Mouse (Mus musculus) midbrain, embryonic 13.5 days (tissue): ENCODE measurements around the gene Il17rb. TPM values are rescaled to one million over a fixed set of nuclear protein-coding genes. Genes with fewer than 3 reads are reported as not detected.

Experiments
- ATAC-seq: fragments of 200-750 bp; cut with Nextera tagmentation; 2 replicates; pipeline ENCODE4 v1.8.0; 2017; ENCODE audit warnings: mild to moderate bottlenecking, moderate TSS enrichment, moderate library complexity
- H3K27ac ChIP-seq: fragments of 300-500 bp; sonication (generic); 2 replicates; pipeline ENCODE4 v1.5.1; 2015; ENCODE audit warnings: inconsistent platforms, mild to moderate bottlenecking, moderate library complexity
- H3K27me3 ChIP-seq: fragments of 300-500 bp; sonication (generic); 2 replicates; pipeline ENCODE4 v1.6.1; 2015; ENCODE audit warnings: mild to moderate bottlenecking, inconsistent platforms
- H3K36me3 ChIP-seq: fragments of 300-500 bp; sonication (generic); 2 replicates; pipeline ENCODE4 v1.6.1; 2015; ENCODE audit warnings: mild to moderate bottlenecking, inconsistent platforms
- H3K4me1 ChIP-seq: fragments of 300-500 bp; sonication (generic); replicated peaks from 2 replicates; pipeline ENCODE4 v1.6.1; 2015; ENCODE audit warnings: inconsistent platforms
- H3K4me2 ChIP-seq: fragments of 300-500 bp; sonication (generic); replicated peaks from 2 replicates; pipeline ENCODE4 v1.6.1; 2015; ENCODE audit warnings: moderate library complexity, mild to moderate bottlenecking, inconsistent platforms
- H3K4me3 ChIP-seq: fragments of 300-500 bp; sonication (generic); replicated peaks from 2 replicates; pipeline ENCODE4 v1.5.1; 2015; ENCODE audit warnings: mild to moderate bottlenecking, inconsistent platforms
- H3K9ac ChIP-seq: fragments of 300-500 bp; sonication (generic); replicated peaks from 2 replicates; pipeline ENCODE4 v1.6.1; 2015; ENCODE audit warnings: mild to moderate bottlenecking, inconsistent platforms
- H3K9me3 ChIP-seq: fragments of 300-500 bp; sonication (generic); 2 replicates; pipeline ENCODE4 v1.6.1; 2016; ENCODE audit warnings: mild to moderate bottlenecking, inconsistent platforms
- WGBS: fragments of 180-500 bp; shearing (Covaris S2); methylation state at CpG from one replicate; pipeline ENCODE4 v1.1.7; 2015; 5-methylcytosine and 5-hydroxymethylcytosine counted together
- polyA plus RNA-seq: library from polyadenylated mRNA; unstranded; fragments of >200 nt; fragmentation: Nextera tagmentation; extraction: Ambion mirVana; gene quantifications from 2 replicates; pipeline ENCODE4 v1.2.1, GENCODE M21; 2015

The Il17rb gene
- polyA plus RNA-seq, 1 experiment from 2014 or later, result 1.1 TPM

- H3K27me3 ChIP-seq, result peaks cover 11% of the 10 kb centered on the region
- H3K9me3 ChIP-seq, result no peaks in the 10 kb centered on the region
- H3K36me3 ChIP-seq, result no peaks in the 10 kb centered on the region
- H3K27ac ChIP-seq, result no peak overlapping the region
- no peak overlapping the region for H3K9ac ChIP-seq
- no peaks in the 10 kb centered on the region for H3K4me1 ChIP-seq
- WGBS, result 63% methylated on average over 10 of the region's 10 CpGs
- H3K4me3 ChIP-seq, result no peak overlapping the region
- ATAC-seq, result no peak
- H3K4me2 ChIP-seq, result no peak overlapping the region
These were observed 5.8 kb upstream of the Il17rb start for GRCm38 (mm10) chr14:30014487-30014886.

DNA sequence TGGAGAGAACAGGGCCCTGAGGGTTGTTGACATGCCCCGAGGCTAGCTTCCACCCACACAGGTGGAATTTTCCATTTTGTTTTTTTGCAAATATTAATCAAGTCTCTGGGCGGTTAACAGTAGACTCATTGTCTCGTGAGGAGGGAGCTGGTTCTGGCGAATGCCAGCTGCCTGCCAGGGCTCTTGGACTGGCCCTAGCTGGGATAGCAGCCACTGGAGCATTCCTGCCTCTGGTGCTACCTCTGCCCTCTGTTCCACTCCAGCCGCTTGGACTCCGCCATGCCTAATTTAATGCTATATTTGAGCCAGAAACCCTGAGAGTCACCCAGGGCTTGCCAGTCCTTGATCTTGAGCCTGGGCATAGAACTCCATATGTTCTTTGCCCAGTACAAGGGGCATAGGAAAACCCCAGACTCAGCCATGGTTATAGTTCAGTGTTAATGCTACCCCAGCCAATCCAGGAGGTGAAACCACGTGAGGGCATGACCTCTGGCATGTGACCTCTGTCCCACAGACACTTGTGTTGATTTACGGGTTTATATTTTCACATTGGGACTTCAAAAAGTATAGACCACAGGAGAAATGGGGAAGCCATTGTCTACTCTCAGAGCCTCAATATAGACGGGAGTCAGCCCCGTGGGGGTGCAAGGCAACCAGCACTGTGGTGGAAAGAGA, 3.3 kb upstream of the Il17rb start:
- no peak for ATAC-seq
- no peaks in the 10 kb centered on the region for H3K9me3 ChIP-seq
- H3K9ac ChIP-seq, result no peak overlapping the region
- peaks cover 28% of the 10 kb centered on the region for H3K27me3 ChIP-seq
- H3K4me1 ChIP-seq, result peaks cover 9% of the 10 kb centered on the region
- no peak overlapping the region for H3K4me3 ChIP-seq
- 90% methylated on average over 10 of the region's 10 CpGs for WGBS
- H3K27ac ChIP-seq, result no peak overlapping the region
- H3K36me3 ChIP-seq, result no peaks in the 10 kb centered on the region
- H3K4me2 ChIP-seq, result no peak overlapping the region

- no peak overlapping the region for H3K27ac ChIP-seq
- WGBS, result 78% methylated on average over 10 of the region's 10 CpGs
- no peaks in the 10 kb centered on the region for H3K9me3 ChIP-seq
- ATAC-seq, result no peak
- H3K27me3 ChIP-seq, result peaks cover 28% of the 10 kb centered on the region
- H3K4me2 ChIP-seq, result no peak overlapping the region
- H3K4me3 ChIP-seq, result no peak overlapping the region
- peaks cover 9% of the 10 kb centered on the region for H3K4me1 ChIP-seq
- no peak overlapping the region for H3K9ac ChIP-seq
- no peaks in the 10 kb centered on the region for H3K36me3 ChIP-seq
These were observed 1.3 kb upstream of the Il17rb start for GRCm38 (mm10) chr14:30009864-30010560.

GRCm38 (mm10) chr14:29999475-29999811, 9.3 kb downstream of the Il17rb start:
- Histone ChIP-seq H3K9ac (no peak overlapping the region), H3K4me1 (no peaks in the 10 kb centered on the region), H3K4me2 (no peak overlapping the region), H3K9me3 (no peaks in the 10 kb centered on the region), H3K27ac (no peak overlapping the region), H3K36me3 (peaks cover 32% of the 10 kb centered on the region), H3K27me3 (no peaks in the 10 kb centered on the region), H3K4me3 (no peak overlapping the region)
- 92% methylated on average over 3 of the region's 3 CpGs for WGBS
- no peak for ATAC-seq

- H3K9me3 ChIP-seq, result no peaks in the 10 kb centered on the region
- no peak overlapping the region for H3K27ac ChIP-seq
- H3K27me3 ChIP-seq, result no peaks in the 10 kb centered on the region
- H3K36me3 ChIP-seq, result peaks cover 38% of the 10 kb centered on the region
- ATAC-seq, result 0 out of 2 replicates have a peak, but pooled peaks have one; percentile 37
- no peaks in the 10 kb centered on the region for H3K4me1 ChIP-seq
- WGBS, result 80% methylated on average over 13 of the region's 13 CpGs
- no peak overlapping the region for H3K4me3 ChIP-seq
- H3K4me2 ChIP-seq, result no peak overlapping the region
- H3K9ac ChIP-seq, result no peak overlapping the region
These were observed 9.8 kb downstream of the Il17rb start for GRCm38 (mm10) chr14:29998747-29999474.

DNA sequence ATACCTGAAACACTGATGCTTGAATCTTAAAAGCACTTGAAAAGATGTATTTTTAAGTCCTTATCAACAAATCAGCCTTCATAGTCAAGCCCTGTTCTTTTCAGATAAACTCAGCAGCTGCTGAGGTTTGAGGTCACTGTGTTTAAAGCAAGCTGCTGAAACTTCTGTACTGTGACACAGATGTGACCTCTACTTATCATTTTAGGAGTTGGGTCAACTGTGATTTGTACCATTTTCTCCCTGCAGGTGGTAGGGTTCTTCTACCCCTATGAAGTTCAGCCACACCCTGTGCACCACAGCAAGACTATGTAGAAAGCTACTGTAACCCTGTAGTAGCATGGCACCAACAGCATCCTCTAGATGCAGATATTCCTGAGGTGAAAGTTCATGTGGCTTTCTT, 11.4 kb downstream of the Il17rb start:
- no peak overlapping the region for H3K4me3 ChIP-seq
- H3K4me2 ChIP-seq, result no peak overlapping the region
- H3K4me1 ChIP-seq, result no peaks in the 10 kb centered on the region
- H3K27me3 ChIP-seq, result no peaks in the 10 kb centered on the region
- peaks cover 53% of the 10 kb centered on the region for H3K36me3 ChIP-seq
- no peak overlapping the region for H3K9ac ChIP-seq
- H3K27ac ChIP-seq, result no peak overlapping the region
- H3K9me3 ChIP-seq, result no peaks in the 10 kb centered on the region
- ATAC-seq, result no peak

DNA sequence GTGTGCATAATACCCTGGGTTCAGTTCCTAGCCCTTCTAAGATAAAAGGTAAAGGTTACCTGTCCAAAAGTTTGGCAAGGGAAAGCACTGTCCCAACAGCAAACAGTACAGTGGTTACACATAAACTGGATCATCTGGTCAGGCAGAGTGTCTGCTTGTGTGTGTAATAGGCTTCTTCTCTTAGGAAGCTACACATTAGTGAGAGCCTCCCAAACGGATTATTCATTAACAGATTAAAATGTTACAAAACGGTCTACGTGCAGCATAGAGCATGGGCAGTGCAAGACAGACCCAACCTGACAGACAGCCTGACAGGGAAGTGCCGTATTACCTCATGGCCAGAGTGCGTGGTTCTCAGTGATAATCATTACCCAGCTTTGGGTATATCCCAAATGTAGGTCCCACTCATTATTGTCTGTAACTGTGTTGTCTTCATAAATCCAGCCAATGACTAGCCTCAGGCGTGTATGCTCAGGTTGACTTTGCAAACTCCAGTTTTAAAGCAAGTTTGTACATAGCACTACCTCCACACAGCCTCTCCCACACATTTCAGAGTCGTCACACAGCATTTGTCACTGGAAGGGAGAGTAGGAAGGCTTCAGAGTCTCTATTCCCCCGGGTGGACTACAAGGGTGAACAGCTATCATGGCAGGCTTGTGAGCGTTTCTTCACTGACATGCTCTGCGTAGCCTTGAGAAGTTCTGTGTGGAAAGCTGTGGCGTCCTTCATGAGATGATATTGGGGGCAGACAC, 12.5 kb downstream of the Il17rb start:
- Histone ChIP-seq H3K27me3 (no peaks in the 10 kb centered on the region), H3K27ac (no peak overlapping the region), H3K9me3 (no peaks in the 10 kb centered on the region), H3K4me1 (no peaks in the 10 kb centered on the region), H3K36me3 (peaks cover 65% of the 10 kb centered on the region), H3K4me2 (no peak overlapping the region), H3K9ac (no peak overlapping the region), H3K4me3 (no peak overlapping the region)
- WGBS, result 92% methylated on average over 11 of the region's 11 CpGs
- no peak for ATAC-seq

DNA sequence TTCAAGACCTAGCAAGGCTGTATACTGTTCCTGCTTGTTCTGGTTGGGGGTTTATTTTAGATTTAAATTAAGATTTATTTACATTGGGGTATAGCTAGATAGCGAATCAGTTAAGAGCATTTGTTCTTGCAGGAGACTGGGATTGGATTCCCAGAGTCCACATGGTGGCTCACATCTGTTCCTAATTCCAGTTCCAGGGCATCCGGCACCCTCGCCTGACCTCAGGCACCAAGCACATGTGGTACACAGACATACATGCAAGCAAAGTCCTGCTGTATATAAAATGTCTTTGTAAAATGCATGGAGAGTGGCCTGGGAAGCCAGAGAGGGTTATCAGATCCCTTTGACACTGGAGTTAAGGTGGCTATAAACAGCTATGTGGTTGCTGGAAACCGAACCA, 13.7 kb downstream of the Il17rb start:
- H3K36me3 ChIP-seq, result peaks cover 77% of the 10 kb centered on the region
- H3K27me3 ChIP-seq, result no peaks in the 10 kb centered on the region
- no peak overlapping the region for H3K9ac ChIP-seq
- WGBS, result 93% methylated on average over 4 of the region's 4 CpGs
- H3K9me3 ChIP-seq, result no peaks in the 10 kb centered on the region
- H3K27ac ChIP-seq, result no peak overlapping the region
- no peak overlapping the region for H3K4me3 ChIP-seq
- no peaks in the 10 kb centered on the region for H3K4me1 ChIP-seq
- no peak overlapping the region for H3K4me2 ChIP-seq
- no peak for ATAC-seq

GRCm38 (mm10) chr14:29988337-29988736, 20.4 kb downstream of the Il17rb start:
- H3K9ac ChIP-seq, result no peak overlapping the region
- peaks cover 100% of the 10 kb centered on the region for H3K36me3 ChIP-seq
- no peak overlapping the region for H3K4me2 ChIP-seq
- no peak overlapping the region for H3K27ac ChIP-seq
- no peak for ATAC-seq
- WGBS, result 90% methylated on average over 4 of the region's 4 CpGs
- H3K4me3 ChIP-seq, result no peak overlapping the region
- H3K4me1 ChIP-seq, result no peaks in the 10 kb centered on the region
- no peaks in the 10 kb centered on the region for H3K27me3 ChIP-seq
- no peaks in the 10 kb centered on the region for H3K9me3 ChIP-seq

DNA sequence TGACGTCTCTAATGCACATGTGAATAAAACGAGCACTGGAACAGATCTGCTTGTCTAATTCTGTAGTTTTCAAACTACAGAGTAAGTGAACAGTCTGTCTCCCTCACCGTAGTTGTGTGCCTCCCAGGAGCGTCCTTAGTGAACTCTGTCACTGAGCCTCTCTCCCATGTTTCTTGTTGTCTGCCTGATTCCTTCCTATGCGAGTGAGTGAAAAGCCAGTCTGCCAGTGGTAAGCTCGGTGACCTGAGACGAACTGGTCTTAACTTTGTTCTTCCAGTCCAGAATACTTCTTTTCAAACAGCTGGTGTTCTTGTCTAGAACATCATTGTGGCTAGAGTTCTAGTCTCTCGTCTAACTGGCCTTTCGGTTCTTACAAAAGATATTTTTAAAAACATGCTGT, 21.0 kb downstream of the Il17rb start:
- no peak for ATAC-seq
- Histone ChIP-seq H3K27me3 (no peaks in the 10 kb centered on the region), H3K4me3 (no peak overlapping the region), H3K9me3 (no peaks in the 10 kb centered on the region), H3K9ac (no peak overlapping the region), H3K4me1 (no peaks in the 10 kb centered on the region), H3K27ac (no peak overlapping the region), H3K36me3 (peaks cover 100% of the 10 kb centered on the region), H3K4me2 (no peak overlapping the region)
- WGBS, result 94% methylated on average over 9 of the region's 9 CpGs

DNA sequence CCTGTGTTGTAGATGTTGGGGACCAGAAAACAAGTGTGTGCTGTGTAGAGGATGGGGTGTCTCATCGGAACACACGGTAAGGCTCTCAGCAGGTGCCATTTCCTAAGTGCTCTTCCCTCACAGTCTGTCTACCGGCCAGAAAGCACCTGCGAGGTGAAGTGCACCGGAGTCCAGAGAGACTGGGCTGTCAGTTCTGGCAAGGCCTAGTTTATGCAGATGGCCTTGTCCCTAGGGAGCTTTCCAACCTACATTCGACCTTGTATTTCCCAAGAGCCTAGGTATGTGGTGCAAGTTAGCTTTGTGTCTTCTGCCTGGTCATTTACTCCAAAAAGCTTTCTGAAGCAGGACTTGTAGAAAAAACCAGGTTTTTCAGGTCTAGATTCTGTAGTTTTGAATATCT, 21.4 kb downstream of the Il17rb start:
- Histone ChIP-seq H3K4me1 (no peaks in the 10 kb centered on the region), H3K9me3 (no peaks in the 10 kb centered on the region), H3K4me2 (no peak overlapping the region), H3K36me3 (peaks cover 100% of the 10 kb centered on the region), H3K4me3 (no peak overlapping the region), H3K27me3 (no peaks in the 10 kb centered on the region), H3K9ac (no peak overlapping the region), H3K27ac (no peak overlapping the region)
- 93% methylated on average over 6 of the region's 6 CpGs for WGBS
- no peak for ATAC-seq

- no peak for ATAC-seq
- no peaks in the 10 kb centered on the region for H3K9me3 ChIP-seq
- H3K9ac ChIP-seq, result no peak overlapping the region
- H3K4me3 ChIP-seq, result no peak overlapping the region
- H3K36me3 ChIP-seq, result peaks cover 100% of the 10 kb centered on the region
- no peaks in the 10 kb centered on the region for H3K4me1 ChIP-seq
- H3K4me2 ChIP-seq, result no peak overlapping the region
- no peaks in the 10 kb centered on the region for H3K27me3 ChIP-seq
- no peak overlapping the region for H3K27ac ChIP-seq
- 94% methylated on average over 4 of the region's 4 CpGs for WGBS
These were observed 22.6 kb downstream of the Il17rb start for GRCm38 (mm10) chr14:29986096-29986495.
